Mouse (Mus musculus) MEL (cell line): ENCODE data around the gene Stac2. TPM values are rescaled to one million over a fixed set of nuclear protein-coding genes. Genes with fewer than 3 reads are reported as not detected.

ENCODE experiments used
- DNase-seq: peaks from one replicate; pipeline ENCODE4 v3.0.0; 2011; ENCODE audit warnings: low read depth, low spot score
- H3K27ac ChIP-seq: 2 replicates; pipeline ENCODE4 v1.5.1; 2012; ENCODE audit warnings: low read depth, mild to moderate bottlenecking, control low read depth, low read length, moderate library complexity; ENCODE audit not compliant: control insufficient read depth
- H3K27me3 ChIP-seq, 2 experiments: fragments of 150-350 bp in 1 of 2; sonication (generic) in 1 of 2; 2 replicates each; pipeline ENCODE4 v1.6.1; 2012; ENCODE audit warnings: low read length in 2 of 2, mild to moderate bottlenecking in 2 of 2, improper control_type of control experiment in 1 of 2, moderate library complexity in 1 of 2; ENCODE audit not compliant: insufficient read depth in 2 of 2, control insufficient read depth in 1 of 2
- H3K36me3 ChIP-seq, 2 experiments: 2 replicates each; pipeline ENCODE4 v1.6.1; 2012 to 2014; ENCODE audit warnings: low read length in 2 of 2, improper control_type of control experiment in 1 of 2, inconsistent platforms in 1 of 2, mild to moderate bottlenecking in 1 of 2; ENCODE audit not compliant: insufficient read depth in 2 of 2, control insufficient read depth in 1 of 2
- H3K4me1 ChIP-seq, 2 experiments: fragments of 150-350 bp in 1 of 2; sonication (generic) in 1 of 2; 2 replicates each; pipeline ENCODE4 v1.6.1; 2012; ENCODE audit warnings: low read length in 2 of 2, improper control_type of control experiment in 1 of 2, mild to moderate bottlenecking in 1 of 2; ENCODE audit not compliant: insufficient read depth in 2 of 2, control insufficient read depth in 1 of 2
- H3K4me3 ChIP-seq, 2 experiments: fragments of 150-350 bp in 1 of 2; sonication (generic) in 1 of 2; 2 replicates each; pipeline ENCODE4 v1.5.1; 2012; ENCODE audit warnings: low read depth in 2 of 2, low read length in 2 of 2, mild to moderate bottlenecking in 2 of 2, moderate library complexity in 2 of 2, control low read depth in 1 of 2, improper control_type of control experiment in 1 of 2; ENCODE audit not compliant: control insufficient read depth in 1 of 2, insufficient read depth in 1 of 2
- H3K79me2 ChIP-seq: 2 replicates; pipeline ENCODE4 v1.6.1; 2012; ENCODE audit warnings: mild to moderate bottlenecking, low read length, moderate library complexity; ENCODE audit not compliant: control insufficient read depth, poor library complexity, insufficient read depth
- H3K9ac ChIP-seq: 2 replicates; pipeline ENCODE4 v1.6.1; 2012; ENCODE audit warnings: low read depth, mild to moderate bottlenecking, control low read depth, low read length, moderate library complexity; ENCODE audit not compliant: control insufficient read depth, poor library complexity, severe bottlenecking
- H3K9me3 ChIP-seq: fragments of 150-350 bp; sonication (generic); replicated peaks from 2 replicates; pipeline ENCODE4 v1.6.1; 2012; ENCODE audit warnings: mild to moderate bottlenecking, low read length, improper control_type of control experiment, moderate library complexity; ENCODE audit not compliant: insufficient read depth
- BHLHE40 ChIP-seq: IDR thresholded peaks from 2 replicates; pipeline ENCODE4 v1.6.1; 2012; ENCODE audit warnings: low read depth, mild to moderate bottlenecking, inconsistent platforms, low read length, improper control_type of control experiment, borderline replicate concordance
- CHD1 ChIP-seq: IDR thresholded peaks from 2 replicates; pipeline ENCODE4 v1.6.1; 2012; ENCODE audit warnings: low read depth, mild to moderate bottlenecking, inconsistent platforms, low read length, improper control_type of control experiment
- CHD2 ChIP-seq: IDR thresholded peaks from 2 replicates; pipeline ENCODE4 v1.6.1; 2011; ENCODE audit warnings: low read length, improper control_type of control experiment
- E2F4 ChIP-seq: IDR thresholded peaks from 2 replicates; pipeline ENCODE4 v1.6.1; 2011; ENCODE audit warnings: low read depth, low read length, improper control_type of control experiment, borderline replicate concordance
- ELF1 ChIP-seq: IDR thresholded peaks from 2 replicates; pipeline ENCODE4 v1.6.1; 2014; ENCODE audit warnings: low read depth, mild to moderate bottlenecking, inconsistent platforms, low read length, improper control_type of control experiment, moderate library complexity
- ETS1 ChIP-seq: IDR thresholded peaks from 2 replicates; pipeline ENCODE4 v1.6.1; 2012; ENCODE audit warnings: low read depth, mild to moderate bottlenecking, inconsistent platforms, low read length, improper control_type of control experiment, moderate library complexity
- GABPA ChIP-seq: IDR thresholded peaks from 2 replicates; pipeline ENCODE4 v1.6.1; 2012; ENCODE audit warnings: low read depth, mild to moderate bottlenecking, inconsistent platforms, low read length, improper control_type of control experiment, moderate library complexity
- GATA1 ChIP-seq: IDR thresholded peaks from 2 replicates; pipeline ENCODE4 v1.6.1; 2011; ENCODE audit warnings: low read depth, low read length, improper control_type of control experiment
- HCFC1 ChIP-seq: IDR thresholded peaks from 2 replicates; pipeline ENCODE4 v1.6.1; 2012; ENCODE audit warnings: low read depth, mild to moderate bottlenecking, inconsistent platforms, low read length, improper control_type of control experiment, moderate library complexity
- JUND ChIP-seq: IDR thresholded peaks from 2 replicates; pipeline ENCODE4 v1.6.1; 2011; ENCODE audit warnings: low read depth, mild to moderate bottlenecking, improper control_type of control experiment, low read length
- KAT2A ChIP-seq: conservative IDR thresholded peaks from 2 replicates; pipeline ENCODE4 v1.6.1; 2012; ENCODE audit warnings: low read depth, low read length, improper control_type of control experiment, inconsistent platforms
- MAFK ChIP-seq: IDR thresholded peaks from 2 replicates; pipeline ENCODE4 v1.6.1; 2011; ENCODE audit warnings: low read depth, mild to moderate bottlenecking, low read length, improper control_type of control experiment, borderline replicate concordance
- MAX ChIP-seq: IDR thresholded peaks from 2 replicates; pipeline ENCODE4 v1.6.1; 2011; ENCODE audit warnings: low read length, improper control_type of control experiment
- MXI1 ChIP-seq: IDR thresholded peaks from 2 replicates; pipeline ENCODE4 v1.6.1; 2011; ENCODE audit warnings: mild to moderate bottlenecking, low read depth, low read length, improper control_type of control experiment
- MYB ChIP-seq: IDR thresholded peaks from 2 replicates; pipeline ENCODE4 v1.6.1; 2011; ENCODE audit warnings: mild to moderate bottlenecking, low read depth, low read length, improper control_type of control experiment
- MYC ChIP-seq: IDR thresholded peaks from 2 replicates; pipeline ENCODE4 v1.6.1; 2011; ENCODE audit warnings: low read depth, mild to moderate bottlenecking, low read length, improper control_type of control experiment, moderate library complexity
- NRF1 ChIP-seq: IDR thresholded peaks from 2 replicates; pipeline ENCODE4 v1.6.1; 2014; ENCODE audit warnings: low read depth, mild to moderate bottlenecking, inconsistent platforms, low read length, improper control_type of control experiment, moderate library complexity; ENCODE audit not compliant: poor library complexity, insufficient read depth, severe bottlenecking
- POLR2A ChIP-seq, 2 experiments: IDR thresholded peaks; 2 replicates each; pipeline ENCODE4 v1.6.1; 2011 to 2012; ENCODE audit warnings: low read length in 2 of 2, mild to moderate bottlenecking in 2 of 2, control low read depth in 1 of 2, improper control_type of control experiment in 1 of 2, low read depth in 1 of 2, moderate library complexity in 1 of 2; ENCODE audit not compliant: control insufficient read depth in 1 of 2, insufficient read depth in 1 of 2, poor library complexity in 1 of 2
- POLR2AphosphoS5 ChIP-seq: IDR thresholded peaks from 2 replicates; pipeline ENCODE4 v1.6.1; 2012; ENCODE audit warnings: low read depth, borderline replicate concordance, mild to moderate bottlenecking, inconsistent platforms, low read length, moderate library complexity, mixed read lengths
- SMC3 ChIP-seq: IDR thresholded peaks from 2 replicates; pipeline ENCODE4 v1.6.1; 2011; ENCODE audit warnings: low read depth, low read length, improper control_type of control experiment
- TBP ChIP-seq: IDR thresholded peaks from 2 replicates; pipeline ENCODE4 v1.8.0; 2011; ENCODE audit warnings: low read depth, low read length, improper control_type of control experiment
- TCF12 ChIP-seq: IDR thresholded peaks from 2 replicates; pipeline ENCODE4 v1.6.1; 2014; ENCODE audit warnings: low read depth, mild to moderate bottlenecking, inconsistent platforms, low read length, improper control_type of control experiment, moderate library complexity
- UBTF ChIP-seq: IDR thresholded peaks from 2 replicates; pipeline ENCODE4 v1.6.1; 2012; ENCODE audit warnings: low read depth, mild to moderate bottlenecking, inconsistent platforms, low read length, improper control_type of control experiment, moderate library complexity, borderline replicate concordance; ENCODE audit not compliant: insufficient read depth
- USF2 ChIP-seq, 2 experiments: IDR thresholded peaks; 2 replicates each; pipeline ENCODE4 v1.6.1; 2011 to 2012; ENCODE audit warnings: improper control_type of control experiment in 2 of 2, low read length in 2 of 2, borderline replicate concordance in 1 of 2, inconsistent platforms in 1 of 2, low read depth in 1 of 2, mild to moderate bottlenecking in 1 of 2; ENCODE audit not compliant: insufficient read depth in 1 of 2
- polyA plus RNA-seq, 2 experiments: library from polyadenylated mRNA; stranded (reverse) in 1 of 2; unstranded in 1 of 2; fragments of >175 nt in 1 of 2; fragments of >200 nt in 1 of 2; gene quantifications; 2 replicates each; pipeline versions ENCODE4 v1.2.1 to v1.2.4; 2012; ENCODE audit warnings: low replicate concordance in 2 of 2, low read depth in 1 of 2; ENCODE audit not compliant: insufficient read length in 2 of 2, insufficient read depth in 1 of 2, missing spikeins in 1 of 2
- total RNA-seq: library from RNA; depleted of rRNA; stranded (reverse); fragments of 300-350 nt; gene quantifications from 2 replicates; pipeline ENCODE4 v1.2.3, GENCODE M21; 2012

Stac2 gene
- total and polyA plus RNA-seq, 3 experiments, result 0.04 TPM; not detected in 2

GRCm38 (mm10) chr11:97998074-97998793 lies 55.0 kb downstream of the Stac2 start:
- Histone ChIP-seq H3K79me2 (no peaks in the 10 kb centered on the region), H3K27me3 (no peaks in the 10 kb centered on the region), H3K27ac (no peak overlapping the region), H3K4me3 (no peak overlapping the region), H3K9me3 (no peaks in the 10 kb centered on the region), H3K4me1 (peaks cover 8 to 27% of the 10 kb centered on the region in 2 experiments; a peak in 3 of 4 replicates), H3K9ac (no peak overlapping the region), H3K36me3 (peaks cover 0 to 8% of the 10 kb centered on the region in 2 experiments; a peak in 2 of 4 replicates)
- TF ChIP-seq CHD1 (no peak), GATA1 (no peak), MXI1 (no peak), POLR2AphosphoS5 (no peak), KAT2A (no peak), HCFC1 (no peak), JUND (no peak), MYC (no peak), GABPA (no peak), CHD2 (no peak), NRF1 (no peak), MAX (no peak), USF2 (IDR thresholded peaks at IDR 0.05; ENCODE audit: borderline replicate concordance in 1 of 2, insufficient read depth in 1 of 2, low read depth in 1 of 2, low read length in 2 of 2) (no peak), TBP (no peak), UBTF (no peak), E2F4 (no peak), BHLHE40 (no peak)
- no peak for DNase-seq

GRCm38 (mm10) chr11:97997387-97997960 lies 55.8 kb downstream of the Stac2 start:
- Histone ChIP-seq H3K4me1 (peaks cover 8 to 30% of the 10 kb centered on the region in 2 experiments; a peak in 3 of 4 replicates), H3K9ac (no peak overlapping the region), H3K36me3 (peaks cover 0 to 8% of the 10 kb centered on the region in 2 experiments; a peak in 2 of 4 replicates), H3K9me3 (no peaks in the 10 kb centered on the region), H3K4me3 (no peak overlapping the region), H3K79me2 (no peaks in the 10 kb centered on the region), H3K27ac (no peak overlapping the region), H3K27me3 (no peaks in the 10 kb centered on the region)
- TF ChIP-seq MYC (no peak), ELF1 (no peak), GABPA (no peak), TCF12 (no peak), SMC3 (no peak), ETS1 (no peak), MYB (no peak), MAFK (no peak), BHLHE40 (no peak), POLR2A (IDR thresholded peaks at IDR 0.05; ENCODE audit: control insufficient read depth in 1 of 2, insufficient read depth in 1 of 2, low read depth in 1 of 2, low read length in 2 of 2, poor library complexity in 1 of 2) (no peak), E2F4 (no peak)
- no peak for DNase-seq
